Mouse (Mus musculus): ENCODE data around the gene Gm10778.
A peak's percentile ranks its signal among the peaks of the same experiment; 100 is the strongest.

Gm10778 gene

DNA sequence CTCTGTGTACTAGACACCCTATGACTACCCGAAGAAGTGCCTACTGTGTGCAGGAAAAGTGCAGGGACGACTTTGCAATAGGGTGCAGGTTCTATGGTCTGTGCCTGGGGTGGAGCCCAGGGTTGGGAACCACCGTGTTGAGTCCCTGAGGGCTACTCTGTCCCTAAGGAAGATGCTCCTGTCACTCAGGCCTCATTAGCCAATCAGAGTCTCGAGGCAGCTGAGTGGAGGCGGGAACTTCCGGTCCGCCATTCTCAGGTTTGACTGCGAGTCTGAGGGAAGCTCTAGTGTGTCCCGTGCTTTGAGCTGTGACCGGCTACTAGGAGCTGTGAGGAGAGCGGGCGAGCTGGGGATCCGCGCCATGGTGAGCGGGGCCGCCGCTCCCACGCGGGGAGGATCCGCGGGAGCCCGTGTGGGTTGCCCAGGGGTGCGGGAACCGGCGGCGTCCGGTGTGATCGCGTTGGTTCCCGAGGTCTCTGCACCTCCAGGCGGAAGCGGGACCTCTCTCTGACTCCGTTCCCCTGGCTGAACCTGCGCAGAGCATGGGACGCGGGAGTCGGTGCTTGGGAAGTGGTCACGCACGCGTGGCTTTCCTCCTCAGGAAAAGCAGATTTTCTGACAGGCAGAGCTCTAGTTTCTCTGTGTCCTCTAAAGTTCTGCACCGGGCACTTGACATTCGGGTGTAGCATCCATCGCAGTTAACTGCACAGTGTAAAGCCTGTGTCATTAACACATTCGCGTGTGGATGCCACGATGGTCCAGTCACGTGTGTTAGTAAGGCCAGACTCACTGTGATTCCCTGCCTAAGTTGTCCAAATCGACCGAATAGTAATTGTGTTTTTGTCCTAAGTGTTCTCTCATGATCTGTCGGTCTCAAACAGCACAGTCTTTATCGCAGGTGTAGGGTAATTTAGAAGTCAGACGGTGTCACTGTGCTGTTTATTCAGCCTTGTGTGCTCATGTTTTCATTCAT lies at the start of gene Gm10778:
Gene Gm10778 (plus strand): TSS at position 257 of the 973 bp plus-strand sequence.
- ATAC-seq (ENCODE audit: low TSS enrichment) = peak; percentile 99

DNA sequence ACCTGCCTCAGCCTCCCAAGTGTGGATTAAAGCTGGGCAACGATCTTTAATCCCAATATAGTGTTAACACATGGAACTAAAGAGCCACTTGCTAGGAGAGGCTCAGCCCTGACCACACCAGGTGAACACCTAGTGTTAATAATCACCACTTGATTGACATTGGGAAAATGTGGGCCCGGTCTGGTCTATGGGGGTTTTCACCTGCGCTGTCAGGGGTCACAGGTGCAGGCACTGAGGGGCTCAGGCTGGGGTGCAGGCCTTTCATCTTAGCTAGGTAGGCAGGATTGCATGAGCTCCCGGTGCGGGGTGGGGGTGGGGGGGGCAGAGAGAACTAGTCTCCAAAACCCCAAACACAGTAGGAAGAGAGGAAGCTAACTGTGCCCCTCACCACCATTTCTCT lies 49.2 kb upstream of the Gm10778 start:
- ATAC-seq (ENCODE audit: low TSS enrichment) = no peak

DNA sequence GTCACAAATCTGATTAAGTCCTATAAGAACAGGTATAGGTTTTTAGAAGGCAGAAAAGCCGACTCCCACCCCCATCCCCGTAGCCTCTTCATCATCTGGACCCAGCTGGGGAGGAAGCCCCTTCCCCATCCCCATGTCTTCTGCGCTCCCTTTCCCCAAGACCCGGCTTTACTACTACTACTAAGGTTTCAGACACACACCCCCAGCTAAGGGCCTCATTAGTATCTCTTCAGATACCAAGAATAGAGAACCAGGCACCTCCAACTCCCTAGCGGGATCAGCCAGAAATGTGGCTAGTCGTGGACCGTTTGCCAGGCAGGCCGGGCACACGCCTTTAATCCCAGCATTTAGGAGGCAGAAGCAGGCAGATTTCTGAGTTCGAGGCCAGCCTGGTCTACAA lies 48.8 kb upstream of the Gm10778 start:
- no peak for ATAC-seq (ENCODE audit: low TSS enrichment)

DNA sequence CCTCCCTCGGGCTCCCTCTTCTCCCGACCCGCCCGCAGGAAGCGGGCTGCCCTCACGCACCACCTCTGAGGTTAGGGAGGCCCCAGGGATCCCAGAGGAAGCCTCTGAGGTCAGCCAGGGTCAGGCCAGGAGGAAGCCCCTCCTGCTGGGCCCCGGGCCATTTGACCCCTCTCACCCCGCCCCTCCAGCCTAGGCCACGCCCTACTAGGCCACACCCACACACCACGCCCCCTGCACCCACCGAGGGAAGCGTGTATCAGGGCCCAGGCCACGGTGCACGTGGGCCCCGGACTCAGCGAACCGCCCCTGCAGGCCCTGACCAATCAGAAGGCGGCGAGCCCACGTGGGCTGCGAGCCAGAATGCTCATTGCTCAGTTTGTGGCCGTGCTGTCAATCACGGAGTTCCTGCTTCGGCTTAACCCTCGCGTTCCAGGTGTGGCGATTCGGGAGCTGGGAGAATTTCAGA lies 48.1 kb upstream of the Gm10778 start, which contains the start of gene Tle6:
Gene Tle6 (minus strand): TSS at position 336 of the 466 bp plus-strand sequence.
- peak; percentile 54 for ATAC-seq (ENCODE audit: low TSS enrichment)

DNA sequence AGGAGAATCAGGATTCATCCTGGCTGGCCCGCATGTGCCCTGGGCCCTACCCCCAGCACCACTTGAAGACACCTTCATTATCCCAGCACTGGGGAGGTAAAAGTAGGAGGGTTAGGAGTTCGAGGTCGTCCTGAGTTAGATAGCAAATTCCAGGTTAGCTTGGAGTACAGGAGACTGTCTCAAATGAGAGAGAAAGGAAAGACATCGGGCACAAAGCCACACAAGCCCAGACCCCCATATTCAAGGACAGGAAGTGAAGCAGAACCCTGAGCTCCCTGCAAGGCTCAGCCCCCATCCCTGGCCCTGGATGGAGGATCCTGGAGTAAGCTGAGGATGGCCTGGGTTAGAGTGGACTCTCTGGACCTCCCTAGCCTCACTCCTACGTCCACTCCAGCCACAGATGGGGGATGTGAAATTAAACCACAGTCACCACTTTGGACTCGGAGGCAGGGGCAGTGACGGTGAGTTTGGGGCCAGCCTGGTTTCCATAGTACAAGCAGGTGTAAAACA lies 47.4 kb upstream of the Gm10778 start:
- no peak for ATAC-seq (ENCODE audit: low TSS enrichment)

DNA sequence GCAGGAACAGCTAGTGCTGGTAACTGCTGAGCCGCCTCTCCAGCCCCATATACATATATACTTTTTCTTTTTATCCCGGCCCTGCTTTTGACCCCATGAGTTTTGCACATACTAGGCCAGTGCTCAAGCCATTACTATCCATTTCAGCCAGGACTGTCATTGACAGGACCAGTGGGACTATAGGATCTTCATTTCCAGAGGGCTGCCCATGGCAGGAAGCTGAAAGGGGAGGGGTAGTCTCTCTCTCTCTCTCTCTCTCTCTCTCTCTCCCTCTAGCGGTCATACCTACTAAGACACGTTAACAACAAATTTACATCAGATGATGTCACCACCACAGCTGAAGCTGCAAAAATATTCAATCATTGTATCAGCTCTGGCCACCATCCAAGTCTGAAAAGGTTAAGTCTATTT lies 46.1 kb upstream of the Gm10778 start:
- 0 out of 2 replicates have a peak, but pooled peaks have one; percentile 14 for ATAC-seq (ENCODE audit: low TSS enrichment)

DNA sequence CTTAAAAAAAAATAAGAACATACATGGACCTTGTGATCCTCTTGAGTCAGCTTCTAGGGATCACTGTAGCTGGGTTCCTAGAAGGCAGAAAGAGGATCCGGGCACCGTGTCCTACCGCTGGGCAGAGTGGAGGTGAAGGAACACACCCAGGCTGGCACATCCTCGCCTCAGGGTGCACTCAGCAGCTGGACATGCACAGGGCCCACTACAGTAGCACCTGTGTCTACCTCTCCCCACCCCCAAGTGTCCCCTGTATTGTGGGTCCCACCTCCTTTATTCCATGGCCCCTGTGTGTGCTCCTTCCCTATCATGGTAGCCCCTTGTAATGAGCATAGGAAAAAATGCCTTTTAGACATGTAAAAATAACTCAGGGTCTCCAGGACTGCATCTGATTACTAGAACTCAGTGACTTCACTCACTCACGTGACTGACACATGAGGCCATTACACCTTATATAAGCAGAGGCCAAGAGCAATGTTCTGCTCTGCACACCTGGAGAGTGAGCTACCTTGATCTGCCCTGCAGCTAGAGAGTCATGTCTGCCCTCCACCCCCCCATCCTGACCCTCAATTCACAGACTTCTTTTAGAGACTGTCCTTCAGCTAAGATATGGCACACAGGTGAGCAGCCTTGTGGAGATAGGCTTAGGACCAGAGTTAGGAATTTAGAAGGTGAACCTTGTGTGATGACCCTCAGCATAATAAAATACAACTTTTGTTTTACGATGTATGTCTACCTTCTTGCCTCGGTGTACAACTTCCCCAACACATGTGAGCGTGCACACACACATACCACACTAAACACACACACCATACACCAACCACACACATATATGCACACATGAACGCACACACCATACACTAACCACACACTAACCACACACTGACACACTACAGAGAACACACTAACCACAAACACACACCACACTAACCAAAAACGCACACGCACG lies 44.6 kb upstream of the Gm10778 start:
- ATAC-seq (ENCODE audit: low TSS enrichment) = no peak

DNA sequence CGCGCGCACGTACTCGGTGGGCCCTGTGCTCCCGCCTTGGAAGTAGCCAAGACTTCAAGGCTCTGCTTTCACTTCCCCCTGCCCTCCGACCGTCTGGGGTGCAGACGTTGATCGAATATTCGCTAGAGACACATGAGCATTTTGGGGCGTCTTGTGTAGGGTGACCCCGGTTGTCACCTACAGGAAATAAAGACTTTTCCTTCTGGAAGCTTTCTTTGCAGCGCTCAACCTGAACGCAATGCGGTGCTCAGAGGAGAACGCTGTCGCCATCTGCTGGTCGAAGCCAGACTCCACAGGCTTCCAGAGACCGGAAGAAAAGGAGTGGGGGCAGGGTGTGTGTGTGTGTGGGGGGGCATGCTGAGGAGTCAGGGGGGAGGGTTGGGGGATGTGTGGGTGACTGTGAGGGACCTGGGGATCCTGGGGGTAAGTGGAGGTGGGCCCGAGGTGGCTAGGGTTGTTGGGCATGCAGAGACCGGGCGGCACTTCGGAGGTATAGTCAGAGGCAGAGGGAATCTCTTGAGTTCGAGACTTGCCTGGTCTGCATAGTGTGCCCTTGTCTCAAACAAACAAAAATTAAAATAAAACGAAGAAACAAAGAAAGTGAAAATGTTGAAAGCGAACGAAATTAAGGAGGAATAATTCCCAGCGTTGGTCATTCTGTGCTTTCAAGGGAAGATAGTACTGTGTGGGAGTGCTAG lies 43.7 kb upstream of the Gm10778 start:
- peak; percentile 27 for ATAC-seq (ENCODE audit: low TSS enrichment)

DNA sequence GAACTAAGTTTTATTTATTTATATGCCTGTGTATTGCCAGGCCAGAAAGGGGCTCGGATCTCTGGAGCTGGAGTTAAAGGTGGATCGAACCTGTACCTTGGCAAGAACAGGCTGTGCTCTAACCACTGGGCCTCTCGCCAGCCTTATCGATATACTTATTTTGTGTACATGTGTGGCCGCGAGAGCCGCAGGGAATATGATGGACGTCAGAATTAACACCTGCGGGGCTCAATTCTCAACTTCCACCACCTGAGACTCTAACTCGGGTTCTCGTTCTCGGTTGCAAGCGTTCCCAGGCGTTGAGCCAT lies 43.2 kb upstream of the Gm10778 start:
- no peak for ATAC-seq (ENCODE audit: low TSS enrichment)

DNA sequence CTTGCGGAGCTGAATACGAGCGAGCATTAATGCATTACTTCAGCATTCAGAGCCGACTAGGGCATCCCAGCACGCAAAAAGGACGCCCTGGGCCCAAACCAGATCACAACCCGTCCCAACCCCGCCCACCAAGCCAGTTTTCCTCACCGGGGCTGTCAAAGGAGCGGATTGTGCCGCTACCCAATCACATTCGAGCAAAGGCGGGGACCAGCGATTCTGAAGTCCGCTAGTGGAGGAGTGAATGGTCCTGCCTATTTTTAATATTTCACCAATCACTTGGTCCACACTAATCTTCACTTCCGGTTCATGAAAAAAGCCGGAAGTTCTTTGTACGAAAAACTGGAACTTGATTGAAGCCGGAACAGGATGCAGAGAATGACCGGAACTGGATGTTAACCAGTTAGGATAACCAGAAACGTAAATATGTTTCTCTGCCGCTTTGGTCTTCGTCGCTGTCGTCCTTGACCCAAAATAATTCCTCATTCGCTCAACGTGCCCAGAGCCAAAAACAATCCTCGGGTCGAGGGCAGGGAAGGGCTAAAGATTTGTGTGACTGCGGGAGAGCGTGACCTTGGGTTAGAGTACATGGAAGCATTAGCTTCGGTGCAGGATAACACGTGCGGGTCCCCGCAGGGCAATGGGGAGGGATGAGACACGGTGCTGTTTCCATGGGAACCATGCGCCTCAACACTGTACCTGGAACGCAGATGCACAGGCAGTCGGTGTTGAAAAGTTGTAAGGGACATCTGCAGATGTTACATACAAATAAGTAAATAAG lies 42.7 kb upstream of the Gm10778 start, which contains the start of gene BC025920:
Gene BC025920 (plus strand): TSS at position 297 of the 778 bp plus-strand sequence.
- peak; percentile 87 for ATAC-seq (ENCODE audit: low TSS enrichment)

DNA sequence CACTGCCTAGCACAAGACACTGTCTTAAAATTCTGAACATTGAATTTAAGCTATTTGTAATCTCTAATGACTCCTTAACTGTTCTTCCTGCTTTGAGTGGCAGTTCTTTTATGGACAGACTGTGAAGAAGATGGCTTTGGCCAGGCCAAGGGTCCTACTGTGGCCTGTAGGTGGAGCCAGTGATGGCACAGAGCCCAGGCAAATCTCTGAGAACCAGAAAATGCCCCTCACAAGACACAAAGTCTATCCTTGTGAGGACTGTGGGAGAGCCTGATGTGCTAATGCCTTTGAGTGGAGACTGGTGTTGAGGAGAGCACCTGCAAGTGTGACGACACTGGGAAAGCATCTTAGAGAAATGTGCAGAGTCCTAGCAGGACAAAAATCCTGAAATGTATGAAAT lies 40.6 kb upstream of the Gm10778 start:
- ATAC-seq (ENCODE audit: low TSS enrichment) = no peak

DNA sequence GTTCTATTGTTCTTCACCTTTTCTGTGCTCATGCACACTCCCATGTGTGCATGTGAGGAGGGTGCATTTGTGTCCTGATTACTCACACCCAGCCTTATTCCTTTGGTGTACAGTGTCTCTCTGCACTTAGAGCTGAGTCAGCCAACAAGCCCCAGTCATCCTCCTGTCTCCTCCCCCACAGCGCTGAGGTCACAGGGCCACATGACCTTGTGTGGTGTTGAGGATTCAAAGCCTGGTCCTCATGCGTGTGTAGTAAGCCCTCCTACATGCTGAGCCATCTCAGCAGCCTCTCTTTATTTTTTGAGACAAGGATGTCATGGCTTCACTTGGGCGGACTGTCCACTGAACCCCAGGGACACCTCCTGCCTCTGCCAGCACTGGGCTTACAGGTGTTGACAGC lies 36.1 kb upstream of the Gm10778 start:
- no peak for ATAC-seq (ENCODE audit: low TSS enrichment)

DNA sequence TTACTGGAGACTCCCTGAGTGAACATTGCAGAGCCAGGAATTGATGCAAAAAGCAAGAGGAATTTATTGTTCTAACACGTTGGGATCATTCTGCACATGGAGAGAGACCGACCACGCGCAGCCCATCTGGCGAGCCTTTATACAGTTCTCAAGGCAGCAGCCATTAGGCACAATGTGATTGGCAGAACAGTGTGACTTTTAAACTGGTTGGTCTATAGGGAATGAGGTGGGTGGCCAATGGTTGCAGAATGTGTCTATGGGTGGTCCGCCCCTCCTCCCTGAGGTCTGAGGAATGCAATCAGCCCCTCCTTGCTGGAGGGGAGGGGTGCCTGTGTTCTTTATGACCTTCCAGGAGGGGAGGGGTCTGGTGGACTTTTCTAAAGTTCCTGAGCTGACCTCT lies 33.4 kb upstream of the Gm10778 start:
- no peak for ATAC-seq (ENCODE audit: low TSS enrichment)

DNA sequence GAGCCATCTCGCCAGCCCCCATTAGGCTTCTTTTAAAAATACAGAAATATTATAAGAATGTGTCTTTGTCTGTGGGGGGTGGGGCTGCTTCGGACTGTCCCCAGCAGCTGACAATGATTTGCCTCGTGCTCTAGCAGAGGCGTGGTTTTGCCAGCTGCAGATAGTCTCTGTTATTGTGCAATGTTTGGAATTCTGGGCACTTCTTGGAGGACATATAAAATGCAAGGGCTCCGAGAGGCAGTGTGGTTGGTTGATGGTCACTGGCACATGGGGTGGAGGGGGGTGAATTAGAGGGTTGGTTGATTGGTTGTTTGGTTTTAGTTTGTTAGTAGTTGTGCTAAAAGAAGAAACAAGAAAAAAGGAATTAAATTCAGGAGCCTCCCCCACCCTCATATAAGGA lies 28.9 kb upstream of the Gm10778 start:
- ATAC-seq (ENCODE audit: low TSS enrichment) = no peak

DNA sequence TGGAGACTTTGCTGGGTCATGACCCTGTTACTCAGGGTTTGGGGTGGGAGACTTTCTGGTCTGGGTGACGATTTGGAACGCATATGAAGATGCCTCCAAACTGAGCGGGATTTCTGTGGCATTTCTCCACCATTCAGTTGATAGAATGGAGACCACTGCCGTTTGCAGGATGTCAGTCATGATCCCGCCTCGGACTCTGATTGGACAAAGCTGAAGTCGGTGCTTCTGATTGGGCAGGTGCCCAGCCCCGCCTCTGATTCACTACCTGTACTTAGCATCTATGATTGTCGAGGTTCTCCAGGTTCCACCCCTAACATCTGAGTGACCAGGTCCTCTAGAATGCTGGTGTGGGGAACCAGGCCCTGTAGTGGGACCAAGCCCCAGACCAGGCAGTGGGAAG lies 28.1 kb upstream of the Gm10778 start:
- ATAC-seq (ENCODE audit: low TSS enrichment) = no peak

DNA sequence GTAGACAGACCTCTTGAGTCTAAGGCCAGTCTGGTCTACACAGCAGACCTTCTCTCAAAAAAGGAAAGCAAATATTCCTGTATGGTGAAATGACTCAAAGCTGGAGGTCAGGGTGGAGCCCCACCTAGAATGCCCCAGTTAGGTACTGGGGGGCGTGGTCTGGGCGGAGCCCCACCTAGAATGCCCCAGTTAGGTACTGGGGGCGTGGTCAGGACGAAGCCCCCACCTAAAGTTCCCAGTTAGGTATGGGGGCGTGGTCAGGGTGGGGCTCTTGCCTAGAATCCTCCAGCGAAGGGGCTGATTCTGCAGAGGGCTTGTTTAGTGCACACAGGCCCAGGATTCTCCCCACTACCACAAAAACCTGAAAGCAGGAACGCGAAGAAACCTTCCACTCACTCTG lies 25.4 kb upstream of the Gm10778 start:
- ATAC-seq (ENCODE audit: low TSS enrichment) = no peak

DNA sequence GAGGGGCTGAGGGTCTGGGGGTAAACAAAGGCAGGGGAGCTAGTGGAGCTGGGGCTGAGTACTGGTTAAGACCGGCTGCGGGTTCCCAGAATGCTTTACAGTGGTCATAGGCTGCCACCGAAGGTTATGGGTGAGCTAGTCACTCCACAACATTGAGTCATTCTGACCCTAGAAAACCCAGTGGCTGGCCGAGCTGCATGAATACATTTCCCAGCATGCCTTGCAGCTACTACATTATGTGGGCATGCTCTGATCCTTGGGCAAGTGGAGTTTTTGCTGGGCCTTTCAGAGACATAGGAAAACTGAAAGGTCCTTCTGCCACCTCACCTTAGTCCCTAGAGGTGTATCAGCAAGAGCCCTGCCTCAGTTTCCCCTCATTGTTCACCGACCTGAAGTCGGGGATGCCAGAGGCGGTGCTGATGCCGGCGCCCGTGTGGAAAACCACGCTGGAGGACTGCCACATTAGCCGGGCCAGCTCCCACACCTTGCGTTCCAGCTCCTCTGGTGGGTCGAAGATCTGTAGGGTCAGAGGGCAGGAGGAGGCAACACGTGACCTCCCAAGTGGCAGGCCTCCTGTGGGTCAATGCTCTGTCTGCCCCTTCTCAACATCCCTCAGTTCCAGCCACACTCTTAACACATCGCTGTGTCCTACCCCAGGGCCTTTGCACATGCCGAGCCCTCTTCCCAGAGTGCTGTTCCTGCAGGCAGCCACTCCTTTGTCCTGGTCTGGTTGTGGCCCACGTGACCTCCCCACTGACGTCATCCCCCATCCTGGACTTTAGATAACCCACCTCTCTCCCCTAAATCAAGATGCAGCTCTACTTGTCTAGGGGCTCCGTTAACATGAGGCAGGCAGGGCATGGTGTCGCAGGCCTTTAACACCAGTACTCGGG lies 22.5 kb upstream of the Gm10778 start:
- ATAC-seq (ENCODE audit: low TSS enrichment) = no peak

DNA sequence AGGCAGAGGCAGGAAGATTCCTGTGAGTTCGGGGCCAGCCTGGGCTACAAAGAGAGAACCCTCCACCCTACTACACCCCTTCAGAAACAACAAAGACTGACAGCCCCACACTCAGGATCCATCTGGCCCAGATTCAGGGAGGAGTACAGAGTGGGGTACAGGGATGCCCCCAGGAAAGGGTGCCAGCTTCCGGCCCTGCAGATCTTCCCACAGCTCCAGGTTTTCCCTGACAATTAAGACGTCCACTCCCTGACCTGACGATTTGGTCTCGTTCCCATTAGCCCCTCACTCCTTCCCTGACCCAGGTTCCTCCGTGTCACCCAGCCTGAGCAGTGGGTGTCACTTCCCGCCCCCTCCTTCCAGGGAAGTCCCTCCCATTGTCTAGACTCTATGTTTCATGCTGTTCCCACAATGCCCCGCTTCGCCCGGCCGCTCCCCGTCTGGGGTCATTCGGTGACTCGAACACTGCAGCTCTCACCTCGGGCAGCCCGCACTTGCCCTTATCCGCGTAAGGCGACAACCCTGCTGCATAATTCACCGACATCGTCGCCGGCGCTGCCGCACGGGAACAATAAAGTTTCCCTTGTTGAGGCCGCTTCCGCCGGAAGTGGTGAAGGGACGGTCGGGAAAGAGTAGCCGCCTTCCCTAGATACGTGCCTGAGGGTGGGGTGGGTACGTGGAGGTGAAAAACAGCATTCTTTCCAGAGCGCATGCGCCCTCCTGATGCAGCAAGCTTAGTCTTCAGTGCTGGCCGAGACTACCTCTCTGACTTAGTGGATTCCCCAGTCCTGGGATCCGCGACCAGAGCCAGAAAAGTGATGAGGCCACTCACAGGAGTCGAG lies 21.6 kb upstream of the Gm10778 start, which contains the start of gene Sirt6:
Gene Sirt6 (minus strand): TSS at position 804 of the 842 bp plus-strand sequence.
- peak; percentile 94 for ATAC-seq (ENCODE audit: low TSS enrichment)

DNA sequence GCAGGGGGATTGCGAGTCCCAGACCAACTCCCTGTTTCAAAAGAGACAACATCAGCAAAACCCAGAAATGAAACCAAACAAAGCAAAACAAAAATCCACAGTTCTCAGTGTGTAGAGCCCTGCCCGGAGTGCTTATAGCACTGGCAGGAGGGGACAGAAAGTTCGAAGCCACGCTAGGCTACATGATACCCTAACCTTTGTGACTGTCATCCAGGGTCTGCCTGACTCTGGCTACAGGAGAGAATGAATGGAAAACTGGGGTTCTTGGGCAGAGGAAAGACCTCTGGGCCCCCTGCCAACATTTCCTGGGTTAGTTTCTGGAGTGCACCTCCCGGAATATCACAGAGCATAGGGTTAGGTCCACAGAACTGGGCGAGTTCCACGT lies 21.0 kb upstream of the Gm10778 start:
- peak; percentile 34 for ATAC-seq (ENCODE audit: low TSS enrichment)

All from frontal cortex, adult (tissue).